Mouse (Mus musculus): Measurements from ENCODE around the gene Spata48.

DNA sequence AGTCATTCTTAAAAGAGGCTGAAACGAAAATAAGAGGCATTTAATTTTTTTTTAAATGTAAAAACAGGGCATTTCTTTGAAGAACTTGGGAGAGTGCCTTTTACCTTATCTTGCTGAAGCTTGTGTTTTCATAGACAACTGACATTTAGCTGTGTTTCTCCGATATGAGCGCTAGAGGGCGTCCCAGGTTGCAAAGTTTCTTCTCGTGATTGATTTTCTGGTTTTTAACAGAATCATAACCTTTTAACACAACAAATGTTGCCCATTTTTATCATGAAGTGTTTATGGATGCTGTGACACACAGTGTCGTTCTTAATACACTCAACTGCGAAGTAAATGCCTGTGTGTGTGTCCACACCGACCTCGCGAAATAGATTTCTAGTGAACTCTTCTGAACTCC, 38.0 kb downstream of the Spata48 start:
- TF ChIP-seq CTCF (IDR thresholded peaks at IDR 0.05; ENCODE audit: low read depth) (peak; percentile 73), EP300 (IDR thresholded peaks at IDR 0.05; ENCODE audit: low read depth) (no peak)
